Comparison of ENCODE assay signal across 8 mouse cellular contexts in genomic region chr13:48545476-48546281, GRCm38 (mm10). TPM values are rescaled to one million over a fixed set of nuclear protein-coding genes. Genes with fewer than 3 reads are reported as not detected.
DNase-seq lines count a peak whose midpoint lies in the region; ATAC-seq lines count a peak whose summit lies in the region.

No protein-coding gene starts in this region.

- peak; percentile 75 for ATAC-seq in megakaryocyte progenitor cell, adult 5-6 weeks (replicated peaks; ENCODE audit: poor library complexity)

- peak; percentile 99 for DNase-seq in adipocyte (ENCODE audit: low spot score)
- DNase-seq in embryo, embryonic 10 days (ENCODE audit: low spot score), result peak; percentile 99
- DNase-seq in gastrocnemius, postnatal 10 days, result peak; percentile 99
- DNase-seq in induced T-regulatory cell, adult 2 months (ENCODE audit: low read depth), result peak; percentile 99
- peak; percentile 82 to 94 for DNase-seq in left cerebral cortex, adult 9 months (ENCODE audit: low spot score in 2 of 2)
- peak; percentile 98 for DNase-seq in right cerebral cortex, postnatal 14 days
- peak; percentile 91 to 97 for DNase-seq in urinary bladder, postnatal 36 days (ENCODE audit: low spot score in 2 of 2)

RNA-seq across cellular contexts. Expression of gene A830005F24Rik, which starts 32.3 kb away (rescaled TPM):
- total RNA-seq in gastrocnemius, postnatal 10 days (2021), result not detected
- 0.71 and 1.0 TPM in 2 replicates for total RNA-seq in megakaryocyte progenitor cell, adult 5-6 weeks (2015)
- 1.2 and 1.4 TPM in 2 replicates for total RNA-seq in megakaryocyte progenitor cell, adult 5-6 weeks (2017)

RNA-seq across cellular contexts. Expression of gene Zfp169, which starts 32.4 kb away (rescaled TPM):
- 1 to 10 TPM; 2.8 to 3.1 TPM for total RNA-seq in gastrocnemius, postnatal 10 days (2021)
- total RNA-seq in megakaryocyte progenitor cell, adult 5-6 weeks (2015), result 7.8 and 9.4 TPM in 2 replicates
- 12.4 and 16.4 TPM in 2 replicates for total RNA-seq in megakaryocyte progenitor cell, adult 5-6 weeks (2017)

Comparison
In these comparisons a context has a peak if more than half of its experiments do, and no peak if none do; other contexts are left out.
1. Peak in every context shown above with its lines: DNase-seq and ATAC-seq.